Mouse (Mus musculus) heart, postnatal 10 days (tissue): ENCODE data around the gene Zc3hav1l. TPM values are rescaled to one million over a fixed set of nuclear protein-coding genes. Genes with fewer than 3 reads are reported as not detected.

ENCODE experiments used
- DNase-seq, 2 experiments: peaks; one replicate each; pipeline ENCODE4 v3.0.0; 2021
- intact Hi-C: fragments of 180-260 bp; cut with DNase I; formaldehyde crosslinking; loops from one replicate; pipeline ENCODE4 v1.15.1; 2025
- total RNA-seq, 2 experiments: library from RNA; stranded (reverse); gene quantifications; 2 replicates each; pipeline ENCODE4 v1.2.3; 2021

Gene Zc3hav1l
- total RNA-seq = 1 to 10 TPM; 5.7 to 7.6 TPM

- DNase-seq = peak; percentile 82 to 83
- intact Hi-C loops = no loop called here
Measured at GRCm38 (mm10) chr6:38298761-38299401, at the start of gene Zc3hav1l. Gene Zc3hav1l (minus strand): TSS chr6:38299259.

- DNase-seq = no peak
- intact Hi-C loops = no loop called here
Measured at GRCm38 (mm10) chr6:38347875-38348274, 48.8 kb upstream of the Zc3hav1l start.

DNA sequence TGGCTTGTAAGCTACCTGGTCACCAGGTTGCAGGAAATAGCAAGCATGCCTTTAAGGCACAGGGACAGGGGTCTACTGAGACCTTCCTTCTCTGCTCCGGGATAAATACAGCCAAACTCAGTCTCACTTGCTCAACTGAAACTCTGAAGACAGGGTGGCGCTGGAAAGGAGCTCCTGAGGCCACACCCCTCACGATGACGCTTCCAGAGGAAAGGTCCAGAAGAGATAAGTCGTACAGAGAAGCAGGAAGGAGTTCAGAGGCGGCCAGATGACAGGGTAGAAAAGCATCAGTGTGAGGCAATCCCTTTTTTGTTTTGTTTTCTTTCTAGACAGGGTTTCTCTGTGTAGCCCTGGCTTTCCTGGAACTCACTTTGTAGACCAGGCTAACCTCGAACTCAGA, 46.7 kb upstream of the Zc3hav1l start:
- intact Hi-C loops = no loop called here
- peak; percentile 56 to 70 for DNase-seq

- intact Hi-C loops = no loop called here
- DNase-seq = no peak
Measured at GRCm38 (mm10) chr6:38344006-38344670, 45.1 kb upstream of the Zc3hav1l start.

- DNase-seq = no peak
- intact Hi-C loops = no loop called here
Measured at GRCm38 (mm10) chr6:38343581-38343980, 44.5 kb upstream of the Zc3hav1l start.

DNA sequence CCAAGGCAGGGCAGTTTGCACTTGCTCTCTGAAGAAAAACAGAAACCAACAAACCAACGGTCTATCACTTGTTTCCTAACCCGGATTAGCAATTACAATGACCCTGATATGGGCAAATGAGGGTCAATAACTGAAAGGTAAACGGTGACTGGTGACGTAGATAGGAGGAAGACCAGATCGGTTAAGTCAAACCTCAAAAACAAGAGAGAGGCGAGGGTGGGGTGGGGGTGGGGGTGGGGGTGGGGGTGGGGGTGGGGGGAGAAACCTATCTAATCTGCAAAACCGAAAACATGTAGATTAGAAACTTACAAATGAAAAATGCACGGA, 43.6 kb upstream of the Zc3hav1l start:
- no peak for DNase-seq
- intact Hi-C loops = no loop called here

DNA sequence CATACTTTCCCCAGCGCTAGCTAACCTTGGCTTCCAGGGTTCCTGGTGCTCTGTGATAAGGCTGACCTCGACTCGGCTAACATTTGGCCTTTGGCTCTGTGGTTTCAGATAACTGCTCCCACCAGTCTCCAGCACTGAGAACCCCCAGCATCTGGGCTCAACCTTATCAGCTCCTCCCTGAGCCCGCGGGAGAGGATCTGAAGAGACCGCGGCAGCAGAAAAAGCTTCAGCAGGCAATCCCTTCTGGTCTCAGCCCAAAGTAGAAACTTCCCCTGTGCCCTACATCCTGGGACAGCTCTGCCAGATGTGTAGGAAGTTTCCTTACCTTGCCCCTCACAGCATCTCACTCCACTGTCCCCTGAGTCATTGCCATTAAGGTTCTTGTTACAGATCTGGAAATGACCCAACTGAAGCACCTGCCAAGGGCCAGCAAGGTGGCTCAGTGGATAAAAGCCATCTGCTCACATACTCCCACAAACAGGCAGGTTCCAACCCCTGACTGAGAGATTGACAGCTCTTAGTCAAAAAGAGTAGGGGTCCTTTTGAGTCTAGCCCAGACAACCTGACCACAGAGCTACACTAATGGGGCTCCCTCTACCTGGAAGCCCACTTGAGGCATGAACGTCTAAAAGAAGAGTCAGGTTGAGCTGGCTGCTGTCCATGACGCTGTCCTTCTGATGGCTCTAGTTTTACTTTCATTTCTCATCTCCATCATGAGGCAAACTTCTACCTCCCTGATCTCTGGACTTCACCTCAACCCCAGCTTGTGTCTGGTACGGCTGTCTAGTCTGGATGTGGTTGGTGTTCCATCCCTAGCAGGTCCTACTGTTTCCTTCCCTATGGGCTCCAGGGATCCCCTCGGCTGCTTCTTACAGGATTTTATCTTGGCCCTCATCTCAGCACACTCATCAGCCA, 42.9 kb upstream of the Zc3hav1l start:
- no peak for DNase-seq
- intact Hi-C loops = no loop called here

GRCm38 (mm10) chr6:38339078-38339477, 40.0 kb upstream of the Zc3hav1l start:
- DNase-seq = no peak
- intact Hi-C loops = no loop called here

- intact Hi-C loops = no loop called here
- peak in 1 of 2 experiments; percentile 18 for DNase-seq
Measured at GRCm38 (mm10) chr6:38337951-38338350, 38.9 kb upstream of the Zc3hav1l start.

DNA sequence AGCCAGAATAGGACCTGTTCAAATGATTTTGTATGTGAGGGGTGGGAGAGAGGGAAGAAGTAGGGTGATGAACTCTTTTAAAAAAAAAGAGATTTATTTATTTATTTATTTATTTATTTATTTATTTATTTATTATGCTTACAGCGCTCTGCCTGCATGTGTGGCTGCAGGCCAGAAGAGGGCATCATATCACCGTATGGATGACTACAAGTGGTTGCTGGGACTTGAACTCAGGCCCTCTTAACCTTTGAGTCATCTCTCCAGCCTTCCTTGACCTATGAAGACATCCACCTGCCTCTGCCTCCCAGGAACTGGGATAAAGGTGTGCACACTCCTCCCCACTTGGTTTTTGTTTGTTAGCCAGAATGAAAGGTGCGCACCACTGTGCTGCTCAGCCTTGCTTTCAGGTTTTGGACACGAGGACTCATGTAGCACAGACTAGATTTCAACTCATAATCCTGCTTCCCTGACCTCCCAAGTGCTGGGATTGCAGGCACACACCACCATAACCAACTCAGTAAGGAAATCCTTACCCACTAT, 38.2 kb upstream of the Zc3hav1l start:
- no peak for DNase-seq
- intact Hi-C loops = no loop called here

GRCm38 (mm10) chr6:38335264-38335663, 36.2 kb upstream of the Zc3hav1l start:
- DNase-seq = no peak
- intact Hi-C loops = no loop called here

- peak; percentile 37 to 55 for DNase-seq
- intact Hi-C loops = loop anchor here (2.0 to 5.0 kb wide), 2 partner anchors 166 to 319 kb away; no protein-coding TSS in a partner anchor
Measured at GRCm38 (mm10) chr6:38326596-38326995, 27.5 kb upstream of the Zc3hav1l start.

DNA sequence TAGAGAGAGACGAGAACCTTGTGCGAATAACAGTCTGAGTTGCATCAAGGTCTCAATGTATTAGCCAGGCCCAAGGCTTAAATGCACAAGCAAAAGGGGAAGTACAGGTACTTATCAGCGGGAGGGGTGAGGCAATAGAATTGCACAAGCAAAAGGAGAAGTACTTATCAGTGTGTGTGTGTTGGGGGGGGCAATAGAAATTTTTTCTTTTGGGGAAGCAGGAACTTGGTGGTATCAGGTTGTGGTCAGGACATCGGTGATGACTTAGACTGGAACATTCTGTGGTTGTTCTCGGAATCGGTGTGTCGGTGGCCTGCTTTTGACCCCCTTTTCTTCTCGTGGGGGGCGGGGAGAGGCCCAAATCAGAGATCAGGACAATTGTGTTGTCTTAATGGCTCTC, 21.6 kb upstream of the Zc3hav1l start:
- no peak for DNase-seq
- intact Hi-C loops = no loop called here

DNA sequence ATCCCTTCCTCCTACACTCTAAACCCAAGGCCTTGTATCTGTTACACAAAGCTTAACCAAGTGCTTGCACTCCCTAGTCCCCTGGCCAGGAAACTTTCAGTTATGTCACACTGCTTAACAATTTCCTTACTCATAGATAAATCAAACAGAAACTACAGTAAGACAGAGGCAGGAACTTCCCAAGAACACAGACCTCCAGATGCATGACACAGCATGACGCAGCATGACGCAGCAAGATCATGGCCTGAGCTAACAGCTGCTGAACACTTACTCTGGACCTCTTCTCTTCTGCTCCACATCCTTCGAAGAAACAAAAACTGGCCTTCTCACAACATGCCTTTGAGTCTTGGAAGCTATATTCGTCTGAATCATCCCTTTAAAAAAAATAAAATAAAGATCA, 17.0 kb upstream of the Zc3hav1l start:
- intact Hi-C loops = no loop called here
- no peak for DNase-seq

DNA sequence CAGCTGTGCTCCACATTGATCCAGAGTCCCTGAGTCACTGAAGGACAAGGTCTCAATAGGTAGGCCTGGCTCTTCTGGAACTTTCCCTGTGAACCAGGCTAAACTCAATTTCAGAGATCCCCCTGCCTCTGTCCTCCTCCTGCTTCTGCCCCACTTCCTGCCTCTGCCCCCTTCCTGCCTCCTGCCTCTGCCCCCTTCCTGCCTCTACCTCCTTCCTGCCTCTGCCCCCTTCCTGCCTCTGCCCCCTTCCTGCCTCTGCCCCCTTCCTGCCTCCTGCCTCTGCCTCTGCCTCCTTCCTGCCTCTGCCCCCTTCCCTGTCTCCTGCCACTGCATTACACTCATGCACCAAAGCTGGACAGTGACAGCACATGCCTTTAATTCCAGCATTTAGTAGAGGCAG, 10.7 kb upstream of the Zc3hav1l start:
- DNase-seq = no peak
- intact Hi-C loops = loop anchor here (5.0 kb wide), 1 partner anchor 147 kb away; no protein-coding TSS in a partner anchor

GRCm38 (mm10) chr6:38304981-38305380, 5.9 kb upstream of the Zc3hav1l start:
- intact Hi-C loops = no loop called here
- no peak for DNase-seq

DNA sequence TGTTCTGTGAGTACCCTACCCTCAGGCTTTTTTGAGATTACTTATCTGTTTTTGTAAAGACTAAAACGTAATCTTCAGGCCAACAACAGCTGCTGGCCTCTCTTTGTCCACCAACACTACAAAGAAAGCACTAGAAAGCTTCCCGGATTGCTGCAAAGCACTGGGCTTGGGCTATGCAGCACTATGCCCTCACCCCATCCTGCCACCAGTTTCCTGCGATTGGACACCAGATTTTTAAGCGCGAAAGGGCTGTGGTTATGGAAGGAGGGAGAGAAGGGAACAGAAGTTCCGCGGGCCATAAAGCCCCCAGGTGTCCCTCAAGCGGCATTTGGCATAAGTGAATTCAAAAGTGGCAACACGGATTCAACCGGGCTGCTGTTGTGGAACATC, 818 bp downstream of the Zc3hav1l start:
- intact Hi-C loops = no loop called here
- peak; percentile 3 to 21 for DNase-seq

DNA sequence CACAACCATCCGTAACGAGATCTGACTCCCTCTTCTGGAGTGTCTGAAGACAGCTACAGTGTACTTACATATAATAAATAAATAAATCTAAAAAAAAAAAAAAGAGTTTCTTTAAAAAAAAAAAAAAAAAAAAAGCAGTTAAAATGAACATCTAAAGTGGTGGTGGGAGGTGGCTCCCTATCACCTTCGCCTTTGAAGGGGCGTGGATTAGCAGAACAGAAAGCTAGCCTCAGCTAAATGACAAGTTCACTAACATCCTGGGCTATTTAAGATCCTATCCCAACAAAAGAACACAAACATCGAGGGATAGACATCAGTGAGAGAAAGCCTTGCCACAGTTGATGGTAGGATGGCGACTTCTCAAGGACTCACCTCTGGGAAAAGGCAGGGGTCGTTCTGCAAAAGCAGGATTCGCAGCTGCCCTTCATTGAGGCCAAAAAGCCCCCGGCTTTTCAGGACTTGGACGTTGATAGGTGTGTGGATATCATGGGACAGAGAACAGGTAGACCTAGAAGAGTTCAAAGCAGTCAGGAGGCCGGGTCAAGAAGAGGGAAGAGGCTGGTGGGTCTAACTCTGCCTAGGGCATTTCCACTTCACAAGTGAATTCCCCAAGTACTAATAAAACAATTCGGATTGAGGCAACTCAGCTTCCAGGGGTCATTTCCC, 1.3 kb downstream of the Zc3hav1l start:
- intact Hi-C loops = no loop called here
- no peak for DNase-seq

- intact Hi-C loops = no loop called here
- DNase-seq = no peak
Measured at GRCm38 (mm10) chr6:38293708-38294107, 5.4 kb downstream of the Zc3hav1l start.

DNA sequence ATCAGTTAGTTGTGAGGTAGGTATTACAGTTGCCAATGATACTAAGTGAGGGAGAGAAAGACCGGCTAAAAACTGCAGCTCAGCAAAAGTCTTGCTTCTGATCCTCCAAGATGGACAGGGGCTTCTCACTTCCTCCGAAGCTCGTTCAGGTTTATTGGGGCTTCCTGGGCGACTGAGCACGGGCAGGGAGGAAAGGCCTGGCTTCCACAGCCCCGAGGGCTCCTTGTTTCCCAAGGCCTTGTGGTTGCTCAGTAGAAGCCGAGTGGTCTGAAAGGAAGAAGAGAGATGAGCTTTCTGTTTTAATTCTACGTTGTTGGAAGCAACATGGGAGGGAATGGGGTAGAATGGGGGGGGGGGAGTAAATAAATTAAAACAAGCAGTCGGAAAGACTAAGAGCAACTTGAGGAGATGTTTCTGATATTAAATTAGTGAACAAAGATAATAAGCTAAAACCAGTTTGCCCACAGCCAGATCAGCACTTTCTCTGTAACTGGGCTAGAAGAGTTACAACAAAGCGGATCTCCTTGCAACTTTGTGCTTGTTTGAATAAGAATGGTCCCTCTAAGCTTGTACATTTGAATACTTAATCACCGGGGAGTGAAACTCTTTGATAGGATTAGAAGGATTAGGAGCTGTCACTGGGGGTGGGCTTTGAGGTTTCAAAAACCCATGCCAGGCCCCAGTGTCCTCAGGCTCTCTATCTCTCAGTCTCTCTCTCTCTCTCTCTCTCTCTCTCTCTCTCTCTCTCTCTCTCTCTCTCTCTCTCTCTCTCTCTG, 6.0 kb downstream of the Zc3hav1l start:
- no peak for DNase-seq
- intact Hi-C loops = no loop called here
